Mouse (Mus musculus): ENCODE results near the gene Shox2. TPM values are rescaled to one million over a fixed set of nuclear protein-coding genes. Genes with fewer than 3 reads are reported as not detected.

Gene Shox2
- polyA plus RNA-seq (2017; shearing (Covaris generic)), result 1 to 10 TPM in 1 of 2 experiments, under 1 TPM in 1; 0.59 to 1.2 TPM

DNA sequence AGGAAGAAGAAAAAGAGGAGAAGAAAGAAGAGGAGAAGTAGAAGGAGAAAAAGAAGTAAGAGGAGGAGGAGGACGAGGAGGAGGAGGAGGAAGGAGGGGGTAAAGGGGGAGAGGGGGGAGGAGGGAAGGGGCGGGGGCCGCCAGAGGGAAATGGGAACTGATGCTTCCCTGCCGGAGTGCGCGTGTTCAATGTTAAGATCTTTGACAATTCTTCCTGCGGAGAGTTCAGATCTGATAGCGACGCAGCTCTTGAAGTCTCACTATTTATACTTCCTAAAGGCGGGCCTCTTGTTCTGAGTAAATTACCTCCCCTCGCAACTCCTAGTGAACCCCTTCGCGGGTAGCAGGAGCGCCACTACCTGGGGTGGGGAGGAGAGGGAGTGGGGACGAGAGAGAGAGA lies at the start of gene Shox2:
TSS of gene Shox2 (minus strand) at position 66 of the 400 bp plus-strand sequence.

DNA sequence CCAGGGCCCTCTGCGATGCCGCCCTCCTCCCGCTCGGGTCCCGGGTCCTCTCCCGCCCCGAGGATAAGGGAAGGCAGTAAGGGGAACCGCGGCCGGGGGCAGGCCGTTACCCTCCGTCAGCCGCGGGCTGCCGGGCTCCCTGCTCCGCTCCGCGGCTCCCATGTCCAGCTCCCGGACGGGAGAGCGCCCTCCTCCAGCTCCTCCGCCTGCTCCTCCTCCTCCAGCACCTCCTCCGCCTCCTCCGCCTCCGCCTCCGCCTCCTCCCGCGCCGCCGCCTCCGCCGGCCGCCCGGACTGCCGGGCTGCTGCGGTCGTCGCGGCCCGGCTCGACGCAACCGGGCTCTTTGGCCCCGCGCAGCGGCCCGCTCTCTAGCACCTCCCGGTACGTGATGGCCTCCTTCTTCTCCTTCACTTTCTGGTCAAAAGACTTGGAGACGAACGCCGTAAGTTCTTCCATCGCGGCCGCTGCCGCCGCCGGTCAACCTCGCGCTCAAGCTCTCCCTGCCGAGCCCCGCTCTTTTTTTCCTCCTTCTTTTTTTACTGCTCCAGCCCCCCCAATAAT lies 390 bp downstream of the Shox2 start, which contains the start of gene Rsrc1:
TSS of gene Rsrc1 (plus strand) at position 290 of the 561 bp plus-strand sequence.

Other genes starting within 250 kb of the Shox2 start
- 10 to 100 TPM; 28.5 to 33.0 TPM for gene Rsrc1, start 381 bp downstream of the Shox2 start, polyA plus RNA-seq (2017; shearing (Covaris generic))